Mouse (Mus musculus) limb, embryonic 10.5 days (tissue): ENCODE results near the gene Epha2. TPM values are rescaled to one million over a fixed set of nuclear protein-coding genes. Genes with fewer than 3 reads are reported as not detected.

Source experiments
- DNase-seq: peaks from one replicate; pipeline ENCODE4 v3.0.0-alpha.2; 2017; ENCODE audit warnings: low spot score
- H3K27ac ChIP-seq: fragments of 300-500 bp; sonication (generic); 2 replicates; pipeline ENCODE4 v1.5.1; 2016; ENCODE audit warnings: mild to moderate bottlenecking
- H3K27me3 ChIP-seq: fragments of 300-500 bp; sonication (generic); 2 replicates; pipeline ENCODE4 v1.6.1; 2016; ENCODE audit warnings: low read depth, mild to moderate bottlenecking; ENCODE audit not compliant: poor library complexity, severe bottlenecking
- H3K36me3 ChIP-seq: fragments of 300-500 bp; sonication (generic); 2 replicates; pipeline ENCODE4 v1.6.1; 2016; ENCODE audit warnings: mild to moderate bottlenecking, moderate library complexity
- H3K4me1 ChIP-seq: fragments of 300-500 bp; sonication (generic); 2 replicates; pipeline ENCODE4 v1.6.1; 2016
- H3K4me3 ChIP-seq: fragments of 300-500 bp; sonication (generic); 2 replicates; pipeline ENCODE4 v1.5.1; 2016; ENCODE audit warnings: mild to moderate bottlenecking, moderate library complexity
- H3K9me3 ChIP-seq: fragments of 300-500 bp; sonication (generic); replicated peaks from 2 replicates; pipeline ENCODE4 v1.6.1; 2016; ENCODE audit warnings: mild to moderate bottlenecking
- WGBS: fragments of 180-500 bp; shearing (Covaris S2); methylation state at CpG from one replicate; pipeline ENCODE4 v1.1.7; 2016; 5-methylcytosine and 5-hydroxymethylcytosine counted together
- polyA plus RNA-seq: library from polyadenylated mRNA; unstranded; fragments of >200 nt; fragmentation: Nextera tagmentation; extraction: Ambion mirVana; gene quantifications from 2 replicates; pipeline ENCODE4 v1.2.1, GENCODE M21; 2016

Epha2 gene
- 4.6 and 5.6 TPM in 2 replicates for polyA plus RNA-seq

- WGBS = under 1% methylated on average over 35 of the region's 35 CpGs
- Histone ChIP-seq H3K36me3 (no peaks in the 10 kb centered on the region; the same call in 1 of the 2 replicates), H3K9me3 (no peaks in the 10 kb centered on the region), H3K27ac (peak within 1 kb of the TSS; percentile 83), H3K4me3 (peak within 1 kb of the TSS; percentile 75), H3K27me3 (peaks cover 92% of the 10 kb centered on the region), H3K4me1 (peaks cover 82% of the 10 kb centered on the region)
- DNase-seq = peak; percentile 89
Observed at GRCm38 (mm10) chr4:141301116-141301553, at the start of gene Epha2. Epha2 (plus strand) TSS chr4:141301240.

GRCm38 (mm10) chr4:141252641-141253040 lies 48.4 kb upstream of the Epha2 start:
- no peak for DNase-seq
- Histone ChIP-seq H3K36me3 (no peaks in the 10 kb centered on the region), H3K9me3 (no peaks in the 10 kb centered on the region), H3K27me3 (peaks cover 56% of the 10 kb centered on the region), H3K4me1 (peaks cover 39% of the 10 kb centered on the region), H3K27ac (no peak overlapping the region), H3K4me3 (no peak overlapping the region)
- WGBS = 75% methylated on average over 2 of the region's 2 CpGs

GRCm38 (mm10) chr4:141254234-141254633 lies 46.8 kb upstream of the Epha2 start:
- H3K9me3 ChIP-seq = no peaks in the 10 kb centered on the region
- no peak for DNase-seq
- 87% methylated on average over 16 of the region's 16 CpGs for WGBS
- peak overlapping the region; percentile 44 for H3K27ac ChIP-seq
- no peaks in the 10 kb centered on the region for H3K36me3 ChIP-seq
- peaks cover 40% of the 10 kb centered on the region for H3K27me3 ChIP-seq
- peaks cover 26% of the 10 kb centered on the region; the same call in 1 of the 2 replicates for H3K4me1 ChIP-seq
- H3K4me3 ChIP-seq = no peak overlapping the region

GRCm38 (mm10) chr4:141257440-141257839 lies 43.6 kb upstream of the Epha2 start:
- Histone ChIP-seq H3K4me1 (peaks cover 22% of the 10 kb centered on the region; the same call in 1 of the 2 replicates), H3K36me3 (no peaks in the 10 kb centered on the region), H3K27me3 (0 out of 2 replicates have a peak, but pooled peaks cover 11% of the 10 kb centered on the region), H3K9me3 (no peaks in the 10 kb centered on the region), H3K4me3 (no peak overlapping the region), H3K27ac (no peak overlapping the region)
- DNase-seq = no peak
- 65% methylated on average over 5 of the region's 5 CpGs for WGBS

- no peak for DNase-seq
- Histone ChIP-seq H3K4me1 (peaks cover 31% of the 10 kb centered on the region), H3K36me3 (no peaks in the 10 kb centered on the region), H3K4me3 (no peak overlapping the region), H3K27ac (no peak overlapping the region), H3K9me3 (no peaks in the 10 kb centered on the region), H3K27me3 (0 out of 2 replicates have a peak, but pooled peaks cover 11% of the 10 kb centered on the region)
- 84% methylated on average over 12 of the region's 12 CpGs for WGBS
Observed at GRCm38 (mm10) chr4:141259413-141259812, 41.6 kb upstream of the Epha2 start.

- no peak for DNase-seq
- no peaks in the 10 kb centered on the region for H3K36me3 ChIP-seq
Observed at GRCm38 (mm10) chr4:141260007-141260723, 40.9 kb upstream of the Epha2 start.

GRCm38 (mm10) chr4:141262906-141263637 lies 38.0 kb upstream of the Epha2 start:
- peaks cover 18% of the 10 kb centered on the region for H3K4me1 ChIP-seq
- H3K27ac ChIP-seq = peak overlapping the region; percentile 61; the same call in 1 of the 2 replicates
- H3K4me3 ChIP-seq = no peak overlapping the region
- no peaks in the 10 kb centered on the region for H3K27me3 ChIP-seq
- 80% methylated on average over 10 of the region's 10 CpGs for WGBS
- DNase-seq = no peak
- no peaks in the 10 kb centered on the region for H3K9me3 ChIP-seq
- no peaks in the 10 kb centered on the region for H3K36me3 ChIP-seq

More at GRCm38 (mm10) chr4:141260007-141260723, 40.9 kb upstream of the Epha2 start:
- H3K9me3 ChIP-seq = no peaks in the 10 kb centered on the region
- no peak overlapping the region for H3K4me3 ChIP-seq
- 0 out of 2 replicates have a peak, but pooled peaks cover 4% of the 10 kb centered on the region for H3K27me3 ChIP-seq
- no peak overlapping the region for H3K27ac ChIP-seq
- peaks cover 26% of the 10 kb centered on the region for H3K4me1 ChIP-seq
- 82% methylated on average over 16 of the region's 16 CpGs for WGBS

- no peak for DNase-seq
- WGBS = 87% methylated on average over 3 of the region's 3 CpGs
- H3K27me3 ChIP-seq = no peaks in the 10 kb centered on the region
- H3K9me3 ChIP-seq = no peaks in the 10 kb centered on the region
- no peaks in the 10 kb centered on the region for H3K36me3 ChIP-seq
- H3K4me3 ChIP-seq = no peak overlapping the region
- no peak overlapping the region for H3K27ac ChIP-seq
- peaks cover 18% of the 10 kb centered on the region for H3K4me1 ChIP-seq
Observed at GRCm38 (mm10) chr4:141265979-141266637, 34.9 kb upstream of the Epha2 start.

- H3K4me1 ChIP-seq = peaks cover 29% of the 10 kb centered on the region
- 78% methylated on average over 3 of the region's 3 CpGs for WGBS
Observed at GRCm38 (mm10) chr4:141267250-141267649, 33.8 kb upstream of the Epha2 start.

GRCm38 (mm10) chr4:141267837-141268236 lies 33.2 kb upstream of the Epha2 start:
- peak; percentile 77 for DNase-seq
- peaks cover 11% of the 10 kb centered on the region for H3K27me3 ChIP-seq
- H3K36me3 ChIP-seq = no peaks in the 10 kb centered on the region
- H3K9me3 ChIP-seq = no peaks in the 10 kb centered on the region
- no peak overlapping the region for H3K27ac ChIP-seq
- H3K4me1 ChIP-seq = peaks cover 26% of the 10 kb centered on the region
- 47% methylated on average over 9 of the region's 9 CpGs for WGBS
- no peak overlapping the region for H3K4me3 ChIP-seq

More at GRCm38 (mm10) chr4:141267250-141267649, 33.8 kb upstream of the Epha2 start:
- Histone ChIP-seq H3K36me3 (no peaks in the 10 kb centered on the region), H3K27ac (no peak overlapping the region), H3K9me3 (no peaks in the 10 kb centered on the region), H3K4me3 (no peak overlapping the region), H3K27me3 (peaks cover 5% of the 10 kb centered on the region)
- DNase-seq = no peak

- Histone ChIP-seq H3K4me1 (peaks cover 26% of the 10 kb centered on the region), H3K27ac (no peak overlapping the region), H3K4me3 (no peak overlapping the region), H3K36me3 (no peaks in the 10 kb centered on the region), H3K9me3 (no peaks in the 10 kb centered on the region), H3K27me3 (peaks cover 15% of the 10 kb centered on the region)
- 85% methylated on average over 4 of the region's 4 CpGs for WGBS
- no peak for DNase-seq
Observed at GRCm38 (mm10) chr4:141268350-141268749, 32.7 kb upstream of the Epha2 start.

- Histone ChIP-seq H3K4me1 (peaks cover 23% of the 10 kb centered on the region), H3K27me3 (peaks cover 16% of the 10 kb centered on the region), H3K27ac (no peak overlapping the region), H3K9me3 (no peaks in the 10 kb centered on the region), H3K36me3 (no peaks in the 10 kb centered on the region), H3K4me3 (no peak overlapping the region)
- DNase-seq = no peak
- 87% methylated on average over 6 of the region's 6 CpGs for WGBS
Observed at GRCm38 (mm10) chr4:141269080-141269479, 32.0 kb upstream of the Epha2 start.
